14 mouse cellular contexts compared by ENCODE assay signal in genomic region chr15:85601202-85601601, GRCm38 (mm10). TPM values are rescaled to one million over a fixed set of nuclear protein-coding genes. Genes with fewer than 3 reads are reported as not detected.
DNase-seq lines count a peak whose midpoint lies in the region; ATAC-seq and TF ChIP-seq lines count a peak whose summit lies in the region.
"Had no signal": no experiment of that assay in that cellular context is flagged by ENCODE, and none has a peak within 500 bp of the region (broad histone marks: within the 10 kb centered on the region; RNA-seq: fewer than 3 reads in every experiment).

No protein-coding gene starts in this region.

- H3K27me3 ChIP-seq in heart, postnatal 0 days (ENCODE audit: control insufficient read depth, insufficient read depth, low read length): no peaks in the 10 kb centered on the region
- no peaks in the 10 kb centered on the region for H3K27me3 ChIP-seq in testis, adult 2 months (ENCODE audit: control insufficient read depth, insufficient read depth, low read length)
- no peaks in the 10 kb centered on the region for H3K27me3 ChIP-seq in myocyte (ENCODE audit: control insufficient read depth, insufficient read depth, insufficient read length)
- peaks cover 37% of the 10 kb centered on the region for H3K27me3 ChIP-seq in embryonic facial prominence, embryonic 10.5 days (replicated peaks; ENCODE audit: low read depth, poor library complexity, severe bottlenecking)
- H3K27me3 ChIP-seq: embryonic facial prominence, embryonic 12.5 days; hindbrain, embryonic 15.5 days had no signal

- no peak for DNase-seq in heart, postnatal 0 days (ENCODE audit: low spot score)
- DNase-seq in heart, adult 9 months (ENCODE audit: low spot score in 2 of 2): no peak
- no peak for DNase-seq in testis, postnatal 14 days (ENCODE audit: low spot score)
- DNase-seq in spleen, adult 12 weeks (ENCODE audit: low spot score): no peak
- no peak for DNase-seq in embryonic facial prominence, embryonic 10.5 days (ENCODE audit: low spot score)
- DNase-seq: embryo, embryonic 11 days; forebrain, postnatal 0 days had no signal

- ATAC-seq in heart, postnatal 0 days (ENCODE audit: insufficient read depth, low read depth): no peak

- H3ac ChIP-seq in myocyte (ENCODE audit: control insufficient read depth, insufficient read length): no peak overlapping the region

- peak overlapping the region; percentile 37; the same call in 1 of the 2 replicates for H3K27ac ChIP-seq in heart, postnatal 0 days (ENCODE audit: low read depth)
- H3K27ac ChIP-seq in testis, adult 2 months (ENCODE audit: control insufficient read depth, insufficient read depth, low read depth, low read length): peak overlapping the region; percentile 59; the same call in 1 of the 2 replicates
- no peak overlapping the region for H3K27ac ChIP-seq in embryonic facial prominence, embryonic 10.5 days (replicated peaks)
- H3K27ac ChIP-seq: forebrain, embryonic 12.5 days; hindbrain, embryonic 15.5 days had no signal

- WGBS in heart, postnatal 0 days: 82% methylated on average over 4 of the region's 4 CpGs
- WGBS in embryonic facial prominence, embryonic 10.5 days: 86% methylated on average over 4 of the region's 4 CpGs

- TF ChIP-seq POLR2A in testis, adult 2 months (IDR thresholded peaks at IDR 0.05; ENCODE audit: control insufficient read depth, low read depth, low read length): no peak
- peak; percentile 26 for TF ChIP-seq POLR2A in myocyte (IDR thresholded peaks at IDR 0.05; ENCODE audit: insufficient read length, low read depth)

- H3K79me2 ChIP-seq in myocyte (ENCODE audit: control insufficient read depth, insufficient read depth): no peaks in the 10 kb centered on the region

- H3K4me2 ChIP-seq in heart, postnatal 0 days (ENCODE audit: low read depth, low read length): no peak overlapping the region
- H3K4me2 ChIP-seq in myocyte (ENCODE audit: low read depth): peak overlapping the region; percentile 66
- H3K4me2 ChIP-seq: embryonic facial prominence, embryonic 12.5 days; forebrain, embryonic 12.5 days; hindbrain, embryonic 15.5 days had no signal

- no peaks in the 10 kb centered on the region for H3K36me3 ChIP-seq in heart, postnatal 0 days (replicated peaks; ENCODE audit: control insufficient read depth, insufficient read depth, low read length)
- no peaks in the 10 kb centered on the region for H3K36me3 ChIP-seq in testis, adult 2 months (ENCODE audit: control insufficient read depth, insufficient read depth, low read length)
- H3K36me3 ChIP-seq in myocyte (ENCODE audit: control insufficient read depth, insufficient read depth): no peaks in the 10 kb centered on the region
- H3K36me3 ChIP-seq in embryonic facial prominence, embryonic 10.5 days (replicated peaks): no peaks in the 10 kb centered on the region
- H3K36me3 ChIP-seq: embryonic facial prominence, embryonic 12.5 days; forebrain, embryonic 12.5 days; heart, embryonic 12.5 days; hindbrain, embryonic 15.5 days had no signal

- peaks cover 11% of the 10 kb centered on the region for H3K4me1 ChIP-seq in heart, postnatal 0 days (ENCODE audit: control insufficient read depth, insufficient read depth)
- peaks cover 29% of the 10 kb centered on the region for H3K4me1 ChIP-seq in testis, adult 2 months (ENCODE audit: control insufficient read depth, insufficient read depth, low read length)
- H3K4me1 ChIP-seq in embryonic facial prominence, embryonic 10.5 days: peaks cover 27% of the 10 kb centered on the region
- H3K4me1 ChIP-seq: hindbrain, embryonic 15.5 days had no signal

- no peaks in the 10 kb centered on the region for H3K9me3 ChIP-seq in heart, postnatal 0 days (replicated peaks; ENCODE audit: control insufficient read depth, low read length)
- H3K9me3 ChIP-seq in embryonic facial prominence, embryonic 10.5 days: no peaks in the 10 kb centered on the region
- H3K9me3 ChIP-seq: embryonic facial prominence, embryonic 12.5 days; forebrain, embryonic 12.5 days; hindbrain, embryonic 15.5 days had no signal

- no peak overlapping the region for H3K9ac ChIP-seq in heart, postnatal 0 days (replicated peaks; ENCODE audit: low read depth, low read length)
- H3K9ac ChIP-seq: embryonic facial prominence, embryonic 12.5 days; forebrain, embryonic 12.5 days; forebrain, postnatal 0 days; hindbrain, embryonic 15.5 days had no signal

- H3K4me3 ChIP-seq in heart, postnatal 0 days (ENCODE audit: low read depth, low read length): no peak overlapping the region
- no peak overlapping the region for H3K4me3 ChIP-seq in testis, adult 2 months (ENCODE audit: control insufficient read depth, low read depth, low read length)
- H3K4me3 ChIP-seq in myocyte: no peak overlapping the region
- no peak overlapping the region for H3K4me3 ChIP-seq in embryonic facial prominence, embryonic 10.5 days
- H3K4me3 ChIP-seq: embryonic facial prominence, embryonic 12.5 days; forebrain, embryonic 12.5 days; heart, embryonic 12.5 days; hindbrain, embryonic 15.5 days had no signal

- no peak for TF ChIP-seq CTCF in heart, postnatal 0 days (IDR thresholded peaks at IDR 0.05; ENCODE audit: low read depth)
- no peak for TF ChIP-seq CTCF in testis, adult 2 months (IDR thresholded peaks at IDR 0.05; ENCODE audit: control insufficient read depth, insufficient read depth, insufficient replicate concordance, low read depth, low read length)

- TF ChIP-seq EP300 in heart, postnatal 0 days (IDR thresholded peaks at IDR 0.05; ENCODE audit: low read depth): no peak

TF ChIP-seq in myocyte, 11 proteins besides CTCF, POLR2A, EP300 and RAD21:
- peak; percentile 15 to 89 (median 72) for TF ChIP-seq MYOG (IDR thresholded peaks at IDR 0.05; ENCODE audit: control insufficient read depth in 1 of 3, insufficient read depth in 1 of 3, insufficient read length in 2 of 3, low read depth in 2 of 3)
- no peak for TF ChIP-seq TCF12 (IDR thresholded peaks at IDR 0.05; ENCODE audit: insufficient read depth, poor library complexity, severe bottlenecking)
- TF ChIP-seq CEBPB (IDR thresholded peaks at IDR 0.05; ENCODE audit: insufficient read depth, poor library complexity, severe bottlenecking): no peak
- TF ChIP-seq POLR2AphosphoS2 (IDR thresholded peaks at IDR 0.05; ENCODE audit: insufficient read length, low read depth): peak; percentile 62
- TF ChIP-seq SRF (IDR thresholded peaks at IDR 0.05; ENCODE audit: control insufficient read depth, insufficient read length, low read depth): no peak
- TF ChIP-seq MAX (IDR thresholded peaks at IDR 0.05; ENCODE audit: low read depth): no peak
- TF ChIP-seq TCF3 (IDR thresholded peaks at IDR 0.05; ENCODE audit: insufficient read length, low read depth): no peak
- TF ChIP-seq E2F4 (IDR thresholded peaks at IDR 0.05; ENCODE audit: insufficient read depth): no peak
- TF ChIP-seq MYOD1 (IDR thresholded peaks at IDR 0.05; ENCODE audit: control insufficient read depth in 1 of 3, insufficient read length in 2 of 3, low read depth in 2 of 3): peak in 2 of 3 experiments; percentile 88 to 92
- peak; percentile 82 for TF ChIP-seq USF1 (IDR thresholded peaks at IDR 0.05; ENCODE audit: low read depth)
- no peak for TF ChIP-seq REST (IDR thresholded peaks at IDR 0.05; ENCODE audit: insufficient read depth, insufficient read length)

RNA-seq across cellular contexts. Expression of gene Wnt7b, which starts 18.9 kb away (rescaled TPM):
- 0.81 and 2.6 TPM in 2 replicates for total RNA-seq in heart, postnatal 0 days (2014; rRNA removed; ENCODE audit: low replicate concordance)
- polyA plus RNA-seq in heart, postnatal 0 days (2015; fragmentation: Nextera tagmentation; extraction: Ambion mirVana): 0.10 and 0.37 TPM in 2 replicates
- 0.07 and 1.2 TPM in 2 replicates for polyA plus RNA-seq in testis, adult 2 months (2012; rRNA removed)
- polyA plus RNA-seq in myocyte (2012; fragmentation: generic; extraction: Trizol): 7.9 TPM
- polyA plus RNA-seq in embryonic facial prominence, embryonic 10.5 days (2016; fragmentation: Nextera tagmentation; extraction: Ambion mirVana): 22.0 and 29.5 TPM in 2 replicates
- total RNA-seq: gastrocnemius, postnatal 36 days had no signal
